Mouse (Mus musculus) bone marrow macrophage, adult 2 months (primary cell): ENCODE results near the gene Xpo6. TPM values are rescaled to one million over a fixed set of nuclear protein-coding genes. Genes with fewer than 3 reads are reported as not detected.

Experiments used
- H3K27ac ChIP-seq: 2 replicates; pipeline ENCODE4 v1.5.1; 2012; ENCODE audit warnings: low read depth, low read length; ENCODE audit not compliant: insufficient read depth
- H3K4me1 ChIP-seq: 2 replicates; pipeline ENCODE4 v1.6.1; 2012; ENCODE audit warnings: low read length; ENCODE audit not compliant: control insufficient read depth, insufficient read depth
- H3K4me3 ChIP-seq: 2 replicates; pipeline ENCODE4 v1.5.1; 2012; ENCODE audit warnings: mild to moderate bottlenecking, low read length, moderate library complexity; ENCODE audit not compliant: insufficient read depth
- CTCF ChIP-seq: IDR thresholded peaks from 2 replicates; pipeline ENCODE4 v1.5.1; 2012; ENCODE audit warnings: low read depth, mild to moderate bottlenecking, low read length, moderate library complexity
- POLR2A ChIP-seq: IDR thresholded peaks from 2 replicates; pipeline ENCODE4 v1.6.1; 2012; ENCODE audit warnings: mild to moderate bottlenecking, low read depth, low read length, borderline replicate concordance
- polyA plus RNA-seq: library from polyadenylated mRNA; stranded (reverse); fragments of >200 nt; gene quantifications from 2 replicates; pipeline ENCODE4 v1.2.4, GENCODE M21; 2012; ENCODE audit not compliant: missing spikeins, insufficient read depth, insufficient read length

Xpo6 gene
- polyA plus RNA-seq, 1 experiment, result 64.2 TPM

- no peak overlapping the region for H3K4me3 ChIP-seq
- H3K27ac ChIP-seq, result no peak overlapping the region
- no peaks in the 10 kb centered on the region for H3K4me1 ChIP-seq
- TF ChIP-seq CTCF (no peak), POLR2A (no peak)
These were observed 133.5 kb downstream of the Xpo6 start for GRCm38 (mm10) chr7:126066777-126067176.

GRCm38 (mm10) chr7:126065243-126065876, 134.9 kb downstream of the Xpo6 start:
- Histone ChIP-seq H3K4me3 (no peak overlapping the region), H3K27ac (no peak overlapping the region), H3K4me1 (no peaks in the 10 kb centered on the region)
- TF ChIP-seq CTCF (no peak), POLR2A (no peak)

GRCm38 (mm10) chr7:126062228-126062627, 138.1 kb downstream of the Xpo6 start:
- no peaks in the 10 kb centered on the region for H3K4me1 ChIP-seq
- no peak overlapping the region for H3K4me3 ChIP-seq
- TF ChIP-seq POLR2A, result no peak
- no peak for TF ChIP-seq CTCF
- no peak overlapping the region for H3K27ac ChIP-seq

GRCm38 (mm10) chr7:126058918-126059317, 141.4 kb downstream of the Xpo6 start:
- Histone ChIP-seq H3K4me3 (no peak overlapping the region), H3K27ac (no peak overlapping the region), H3K4me1 (no peaks in the 10 kb centered on the region)
- TF ChIP-seq POLR2A (no peak), CTCF (no peak)

- no peak overlapping the region for H3K27ac ChIP-seq
- TF ChIP-seq CTCF, result no peak
- TF ChIP-seq POLR2A, result no peak
- no peaks in the 10 kb centered on the region for H3K4me1 ChIP-seq
- no peak overlapping the region for H3K4me3 ChIP-seq
These were observed 142.9 kb downstream of the Xpo6 start for GRCm38 (mm10) chr7:126057332-126057914.

GRCm38 (mm10) chr7:126054574-126054973, 145.7 kb downstream of the Xpo6 start:
- TF ChIP-seq CTCF, result no peak
- no peak for TF ChIP-seq POLR2A
- Histone ChIP-seq H3K4me1 (no peaks in the 10 kb centered on the region), H3K4me3 (no peak overlapping the region)

GRCm38 (mm10) chr7:126053618-126054017, 146.7 kb downstream of the Xpo6 start:
- TF ChIP-seq CTCF, result no peak
- TF ChIP-seq POLR2A, result no peak
- no peaks in the 10 kb centered on the region for H3K4me1 ChIP-seq
- H3K4me3 ChIP-seq, result no peak overlapping the region
- no peak overlapping the region for H3K27ac ChIP-seq

More at GRCm38 (mm10) chr7:126054574-126054973, 145.7 kb downstream of the Xpo6 start:
- H3K27ac ChIP-seq, result no peak overlapping the region

GRCm38 (mm10) chr7:126051910-126052309, 148.4 kb downstream of the Xpo6 start:
- Histone ChIP-seq H3K4me3 (no peak overlapping the region), H3K4me1 (no peaks in the 10 kb centered on the region), H3K27ac (no peak overlapping the region)
- no peak for TF ChIP-seq POLR2A
- TF ChIP-seq CTCF, result no peak

Other genes starting within 250 kb of the Xpo6 start
- not detected in 2 replicates for gene Gsg1l, start 118.1 kb downstream of the Xpo6 start, polyA plus RNA-seq
- 4.8 and 6.3 TPM in 2 replicates for gene Sbk1, start 72.1 kb upstream of the Xpo6 start, polyA plus RNA-seq
- gene Lat, start 169.1 kb upstream of the Xpo6 start, polyA plus RNA-seq, result 2.5 and 3.2 TPM in 2 replicates
- gene Spns1, start 176.9 kb upstream of the Xpo6 start, polyA plus RNA-seq, result 41.1 and 41.8 TPM in 2 replicates
- 9.5 and 10.3 TPM in 2 replicates for gene Nfatc2ip, start 196.2 kb upstream of the Xpo6 start, polyA plus RNA-seq
- not detected in 2 replicates for gene Cd19, start 214.4 kb upstream of the Xpo6 start, polyA plus RNA-seq
- gene Rabep2, start 228.3 kb upstream of the Xpo6 start, polyA plus RNA-seq, result 25.3 and 30.6 TPM in 2 replicates